In the genomic region with DNA sequence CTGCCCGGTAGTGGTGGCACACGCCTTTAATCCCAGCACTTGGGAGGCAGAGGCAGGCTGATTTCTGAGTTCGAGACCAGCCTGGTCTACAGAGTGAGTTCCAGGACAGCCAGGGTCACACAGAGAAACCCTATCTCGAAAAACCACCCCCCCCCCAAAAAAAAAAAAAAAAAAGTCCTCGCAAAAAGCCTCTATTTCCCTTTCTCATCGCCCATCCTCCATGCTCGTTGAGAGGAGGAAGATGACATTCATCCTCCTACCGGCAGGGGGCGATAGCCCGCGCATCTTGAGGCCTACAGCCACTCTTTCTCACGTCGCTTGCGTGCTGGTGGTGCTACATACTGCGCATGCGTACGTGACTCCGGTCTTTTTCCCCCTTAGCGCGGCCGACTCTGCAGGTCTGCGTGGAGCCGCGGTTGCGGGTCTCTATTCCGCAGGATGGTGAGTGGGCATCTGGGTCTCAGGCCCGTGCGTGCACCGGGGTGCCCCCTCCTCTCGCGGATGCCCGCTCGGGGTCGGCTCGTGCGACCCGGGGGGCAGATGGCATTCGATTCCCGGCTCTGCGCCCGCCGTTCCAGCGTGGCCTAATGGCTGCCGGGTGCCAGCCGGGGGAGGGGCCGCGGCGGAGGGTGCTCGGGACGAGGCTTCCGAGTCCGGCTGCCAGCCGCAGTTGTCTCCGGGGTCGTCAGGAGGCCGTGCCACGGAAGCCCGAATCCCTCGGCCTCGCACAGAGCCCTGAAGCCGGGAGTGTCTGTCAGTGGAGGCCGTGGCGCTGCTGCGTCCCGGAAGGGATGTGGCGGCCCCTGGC, we compare ENCODE assay signal across 8 mouse cellular contexts. TPM values are rescaled to one million over a fixed set of nuclear protein-coding genes. Genes with fewer than 3 reads are reported as not detected.
DNase-seq lines count a peak whose midpoint lies in the region; ATAC-seq and TF ChIP-seq lines count a peak whose summit lies in the region.

A gene (plus strand): TSS at position 297 of the 808 bp plus-strand sequence.

- peak within 1 kb of the TSS; percentile 69 for H3K4me2 ChIP-seq in forebrain, postnatal 0 days (ENCODE audit: low read depth)
- peak within 1 kb of the TSS; percentile 63 for H3K4me2 ChIP-seq in lung, embryonic 15.5 days

- peaks cover 2 to 7% of the 10 kb centered on the region in 2 experiments; a peak in 2 of 4 replicates for H3K4me1 ChIP-seq in MEL (ENCODE audit: control insufficient read depth in 1 of 2, insufficient read depth in 2 of 2, low read length in 2 of 2)
- no peaks in the 10 kb centered on the region for H3K4me1 ChIP-seq in cerebellum, adult 2 months (ENCODE audit: control insufficient read depth, insufficient read depth, low read length)
- no peaks in the 10 kb centered on the region for H3K4me1 ChIP-seq in forebrain, postnatal 0 days (ENCODE audit: insufficient read depth)
- peaks cover 7% of the 10 kb centered on the region; the same call in 1 of the 2 replicates for H3K4me1 ChIP-seq in lung, embryonic 15.5 days

- peak in 1 of 2 experiments; percentile 36; a peak in 1 of 4 replicates for TF ChIP-seq EP300 in MEL (IDR thresholded peaks at IDR 0.05; ENCODE audit: low read depth in 1 of 2, low read length in 2 of 2)

- peak; percentile 97 for ATAC-seq in forebrain, postnatal 0 days
- ATAC-seq in lung, embryonic 15.5 days (ENCODE audit: borderline replicate concordance, extremely low read depth, low FRiP score, low TSS enrichment), result peak; percentile 97

- 3% methylated on average over 66 of the region's 66 CpGs for WGBS in cerebellum, adult 2 months
- 4% methylated on average over 65 of the region's 66 CpGs for WGBS in forebrain, postnatal 0 days
- 3% methylated on average over 66 of the region's 66 CpGs for whole genome bisulfite sequencing in lung, embryonic 15.5 days

- peak within 1 kb of the TSS; percentile 54 for H3K27ac ChIP-seq in MEL (ENCODE audit: control insufficient read depth, low read depth, low read length)
- H3K27ac ChIP-seq in cerebellum, adult 2 months (ENCODE audit: insufficient read depth, low read length), result no peak within 1 kb of the TSS
- peak within 1 kb of the TSS; percentile 91 for H3K27ac ChIP-seq in forebrain, postnatal 0 days (ENCODE audit: low read depth, low read length)
- H3K27ac ChIP-seq in lung, embryonic 15.5 days, result peak within 1 kb of the TSS; percentile 78

- TF ChIP-seq RAD21 in MEL (IDR thresholded peaks at IDR 0.05; ENCODE audit: low read depth, low read length), result no peak

- TF ChIP-seq CTCF in MEL (IDR thresholded peaks at IDR 0.05 in 2 of 3, conservative IDR thresholded peaks at IDR 0.05 in 1 of 3; ENCODE audit: control insufficient read depth in 1 of 3, insufficient read depth in 1 of 3, low read depth in 2 of 3, low read length in 3 of 3, poor library complexity in 1 of 3, severe bottlenecking in 1 of 3), result peak; percentile 79 to 95 (median 87)
- TF ChIP-seq CTCF in cerebellum, adult 2 months (IDR thresholded peaks at IDR 0.05; ENCODE audit: borderline replicate concordance, insufficient read depth, low read depth, low read length), result peak; percentile 93
- peak; percentile 98 for TF ChIP-seq CTCF in forebrain, postnatal 0 days (IDR thresholded peaks at IDR 0.05; ENCODE audit: low read depth)

- H3K9ac ChIP-seq in MEL (ENCODE audit: control insufficient read depth, low read depth, low read length, poor library complexity, severe bottlenecking), result peak within 1 kb of the TSS; percentile 99
- H3K9ac ChIP-seq in forebrain, postnatal 0 days, result peak within 1 kb of the TSS; percentile 95
- H3K9ac ChIP-seq in lung, embryonic 15.5 days, result peak within 1 kb of the TSS; percentile 94

- H3K79me2 ChIP-seq in MEL (ENCODE audit: control insufficient read depth, insufficient read depth, low read length, poor library complexity), result peaks cover 37% of the 10 kb centered on the region

- peak; percentile 97 for DNase-seq in MEL (ENCODE audit: low read depth, low spot score)
- DNase-seq in cerebellum, adult 2 months, result peak; percentile 94 to 97
- peak; percentile 97 for DNase-seq in forebrain, postnatal 0 days
- peak; percentile 97 for DNase-seq in heart, postnatal 4 days
- DNase-seq in layer of hippocampus, adult 8-10 months (ENCODE audit: low spot score in 2 of 2), result peak; percentile 95 to 98
- DNase-seq in ovary, adult 18-20 months (ENCODE audit: low spot score), result peak; percentile 88
- DNase-seq in thymus, postnatal 0 days (ENCODE audit: low spot score), result peak; percentile 96

- H3K36me3 ChIP-seq in MEL (ENCODE audit: control insufficient read depth in 1 of 2, insufficient read depth in 2 of 2, low read length in 2 of 2), result peaks cover 21 to 35% of the 10 kb centered on the region in 2 experiments
- peaks cover 22% of the 10 kb centered on the region for H3K36me3 ChIP-seq in forebrain, postnatal 0 days (ENCODE audit: insufficient read depth)
- peaks cover 28% of the 10 kb centered on the region for H3K36me3 ChIP-seq in lung, embryonic 15.5 days

- peak; percentile 78 to 94 for TF ChIP-seq POLR2A in MEL (IDR thresholded peaks at IDR 0.05; ENCODE audit: control insufficient read depth in 1 of 2, insufficient read depth in 1 of 2, low read depth in 1 of 2, low read length in 2 of 2, poor library complexity in 1 of 2)
- peak; percentile 94 for TF ChIP-seq POLR2A in cerebellum, adult 2 months (IDR thresholded peaks at IDR 0.05; ENCODE audit: borderline replicate concordance, insufficient read depth, low read length)

- H3K27me3 ChIP-seq in MEL (ENCODE audit: control insufficient read depth in 1 of 2, insufficient read depth in 2 of 2, low read length in 2 of 2), result no peaks in the 10 kb centered on the region
- H3K27me3 ChIP-seq in cerebellum, adult 2 months (ENCODE audit: control insufficient read depth, insufficient read depth, low read length), result no peaks in the 10 kb centered on the region; the same call in 1 of the 2 replicates
- H3K27me3 ChIP-seq in forebrain, postnatal 0 days (ENCODE audit: insufficient read depth, low read length), result no peaks in the 10 kb centered on the region
- H3K27me3 ChIP-seq in lung, embryonic 15.5 days, result no peaks in the 10 kb centered on the region

- no peaks in the 10 kb centered on the region for H3K9me3 ChIP-seq in MEL (replicated peaks; ENCODE audit: insufficient read depth, low read length)
- no peaks in the 10 kb centered on the region for H3K9me3 ChIP-seq in forebrain, postnatal 0 days (ENCODE audit: low read length)
- H3K9me3 ChIP-seq in lung, embryonic 15.5 days, result no peaks in the 10 kb centered on the region

- H3K4me3 ChIP-seq in MEL (ENCODE audit: control insufficient read depth in 1 of 2, insufficient read depth in 1 of 2, low read depth in 2 of 2, low read length in 2 of 2), result peak within 1 kb of the TSS; percentile 76 to 92
- H3K4me3 ChIP-seq in cerebellum, adult 2 months (replicated peaks; ENCODE audit: insufficient read depth, low read depth, low read length), result peak within 1 kb of the TSS; percentile 95
- H3K4me3 ChIP-seq in forebrain, postnatal 0 days (ENCODE audit: low read depth, low read length), result peak within 1 kb of the TSS; percentile 98
- peak within 1 kb of the TSS; percentile 81 for H3K4me3 ChIP-seq in lung, embryonic 15.5 days

TF ChIP-seq in MEL, 35 proteins besides CTCF, POLR2A, EP300 and RAD21 (continues in another document):
- TF ChIP-seq HCFC1 (IDR thresholded peaks at IDR 0.05; ENCODE audit: low read depth, low read length), result peak; percentile 90
- TF ChIP-seq TCF12 (IDR thresholded peaks at IDR 0.05; ENCODE audit: low read depth, low read length), result peak; percentile 89
- TF ChIP-seq UBTF (IDR thresholded peaks at IDR 0.05; ENCODE audit: borderline replicate concordance, insufficient read depth, low read depth, low read length), result 0 out of 2 replicates have a peak, but pooled peaks have one; percentile 65
- peak; percentile 79; the same call in 1 of the 2 replicates for TF ChIP-seq MXI1 (IDR thresholded peaks at IDR 0.05; ENCODE audit: low read depth, low read length)
- peak; percentile 84 for TF ChIP-seq KAT2A (conservative IDR thresholded peaks at IDR 0.05; ENCODE audit: low read depth, low read length)
- TF ChIP-seq NELFE (IDR thresholded peaks at IDR 0.05; ENCODE audit: low read depth, low read length), result peak; percentile 97
- TF ChIP-seq CHD1 (IDR thresholded peaks at IDR 0.05; ENCODE audit: low read depth, low read length), result no peak
- peak; percentile 84 for TF ChIP-seq SIN3A (IDR thresholded peaks at IDR 0.05; ENCODE audit: low read length)
- no peak for TF ChIP-seq MAZ (IDR thresholded peaks at IDR 0.05; ENCODE audit: low read depth, low read length)
- TF ChIP-seq TBP (IDR thresholded peaks at IDR 0.05; ENCODE audit: low read depth, low read length), result peak; percentile 97
- no peak for TF ChIP-seq ZC3H11A (IDR thresholded peaks at IDR 0.05; ENCODE audit: low read depth, low read length)
- TF ChIP-seq GABPA (IDR thresholded peaks at IDR 0.05; ENCODE audit: low read depth, low read length), result peak; percentile 78; the same call in 1 of the 2 replicates
- TF ChIP-seq POLR2AphosphoS5 (IDR thresholded peaks at IDR 0.05; ENCODE audit: borderline replicate concordance, low read depth, low read length), result 0 out of 2 replicates have a peak, but pooled peaks have one; percentile 62
- TF ChIP-seq GATA1 (IDR thresholded peaks at IDR 0.05; ENCODE audit: low read depth, low read length), result 0 out of 2 replicates have a peak, but pooled peaks have one; percentile 4
- peak; percentile 81 for TF ChIP-seq NRF1 (IDR thresholded peaks at IDR 0.05; ENCODE audit: insufficient read depth, low read depth, low read length, poor library complexity, severe bottlenecking)
- peak; percentile 93 for TF ChIP-seq POLR2AphosphoS2 (IDR thresholded peaks at IDR 0.05; ENCODE audit: low read length)
- no peak for TF ChIP-seq CHD2 (IDR thresholded peaks at IDR 0.05; ENCODE audit: low read length)
- peak; percentile 23; the same call in 1 of the 2 replicates for TF ChIP-seq ETS1 (IDR thresholded peaks at IDR 0.05; ENCODE audit: low read depth, low read length)
- no peak for TF ChIP-seq ZMIZ1 (IDR thresholded peaks at IDR 0.05; ENCODE audit: low read depth, low read length)
- TF ChIP-seq TAL1 (IDR thresholded peaks at IDR 0.05; ENCODE audit: low read length), result no peak
- peak; percentile 63 for TF ChIP-seq ELF1 (IDR thresholded peaks at IDR 0.05; ENCODE audit: low read depth, low read length)

RNA-seq across cellular contexts. Expression of the gene that starts here (rescaled TPM):
- 533 and 601 TPM in 2 replicates for total RNA-seq in MEL (2012; rRNA removed)
- polyA plus RNA-seq in MEL (2012; ENCODE audit: insufficient read depth in 1 of 2, insufficient read length in 2 of 2, low read depth in 1 of 2, low replicate concordance in 2 of 2, missing spikeins in 1 of 2), result 10 to 100 TPM in 1 of 2 experiments, not detected in 1; 43.2 TPM
- 75.5 and 81.9 TPM in 2 replicates for polyA plus RNA-seq in cerebellum, adult 2 months (2012; rRNA removed)
- 195 and 203 TPM in 2 replicates for total RNA-seq in forebrain, postnatal 0 days (2014; rRNA removed)
- polyA plus RNA-seq in forebrain, postnatal 0 days (2015; fragmentation: Nextera tagmentation; extraction: Ambion mirVana), result 65.7 and 74.2 TPM in 2 replicates
- 10 to 100 TPM; 65.4 to 65.5 TPM for total RNA-seq in heart, postnatal 4 days (2021)
- 10 to 100 TPM; 62.0 to 75.5 (median 66.3) TPM for total RNA-seq in layer of hippocampus, adult 8-10 months (2022)
- polyA plus RNA-seq in lung, embryonic 15.5 days (2015; fragmentation: Nextera tagmentation; extraction: Ambion mirVana), result 64.3 and 67.6 TPM in 2 replicates
- 54.9 and 67.3 TPM in 2 replicates for polyA plus RNA-seq in thymus, postnatal 0 days (2015; fragmentation: Nextera tagmentation; extraction: Ambion mirVana)
